Mouse (Mus musculus) testis, adult 2 months (tissue): Measurements from ENCODE around the gene Hoxb5.

ENCODE experiments used
- CTCF ChIP-seq: fragments of 200-500 bp; IDR thresholded peaks from 2 replicates; pipeline ENCODE4 v1.5.1; 2012; ENCODE audit warnings: low read depth, mild to moderate bottlenecking, inconsistent platforms, low read length, moderate library complexity; ENCODE audit not compliant: control insufficient read depth, insufficient read depth, insufficient replicate concordance
- POLR2A ChIP-seq: fragments of 200-500 bp; IDR thresholded peaks from 2 replicates; pipeline ENCODE4 v1.6.1; 2012; ENCODE audit warnings: low read depth, mild to moderate bottlenecking, inconsistent platforms, low read length, moderate library complexity; ENCODE audit not compliant: control insufficient read depth

GRCm38 (mm10) chr11:96289293-96289692 is 13.8 kb upstream of the Hoxb5 start:
- TF ChIP-seq CTCF (no peak), POLR2A (no peak)
